Mouse (Mus musculus) limb, embryonic 14.5 days (tissue): ENCODE measurements at regions not wholly inside any gene's neighbourhood (a gene's known extent, or its start where the extent isn't known, plus 50 kb on each side); places are given as distances from the start of the nearest gene placed in this dataset.

Experiments
- ATAC-seq: fragments of 200-750 bp; cut with Nextera tagmentation; 2 replicates; pipeline ENCODE4 v1.8.0; 2017; ENCODE audit warnings: low read depth, moderate number of reproducible peaks, moderate TSS enrichment; ENCODE audit not compliant: low FRiP score
- DNase-seq: peaks from one replicate; pipeline ENCODE4 v3.0.0-alpha.2; 2015; ENCODE audit warnings: low spot score
- H3K27ac ChIP-seq: fragments of 300-500 bp; sonication (generic); replicated peaks from 2 replicates; pipeline ENCODE4 v1.5.1; 2014; ENCODE audit warnings: low read depth, mild to moderate bottlenecking, low read length, moderate library complexity, mixed read lengths
- H3K27me3 ChIP-seq: fragments of 300-500 bp; sonication (generic); 2 replicates; pipeline ENCODE4 v1.6.1; 2014; ENCODE audit warnings: low read length, mixed read lengths; ENCODE audit not compliant: control insufficient read depth, insufficient read depth
- H3K36me3 ChIP-seq: fragments of 300-500 bp; sonication (generic); 2 replicates; pipeline ENCODE4 v1.6.1; 2014; ENCODE audit warnings: mild to moderate bottlenecking, low read length, moderate library complexity, mixed read lengths; ENCODE audit not compliant: control insufficient read depth, insufficient read depth
- H3K4me1 ChIP-seq: fragments of 300-500 bp; sonication (generic); 2 replicates; pipeline ENCODE4 v1.6.1; 2014; ENCODE audit warnings: antibody characterized with exemption, low read length, mixed read lengths; ENCODE audit not compliant: control insufficient read depth, insufficient read depth
- H3K4me2 ChIP-seq: fragments of 300-500 bp; sonication (generic); replicated peaks from 2 replicates; pipeline ENCODE4 v1.6.1; 2014; ENCODE audit warnings: low read depth, mild to moderate bottlenecking, low read length, moderate library complexity; ENCODE audit not compliant: severe bottlenecking
- H3K4me3 ChIP-seq: fragments of 300-500 bp; sonication (generic); replicated peaks from 2 replicates; pipeline ENCODE4 v1.5.1; 2014; ENCODE audit warnings: low read length
- H3K9ac ChIP-seq: fragments of 300-500 bp; sonication (generic); 2 replicates; pipeline ENCODE4 v1.6.1; 2014; ENCODE audit warnings: mild to moderate bottlenecking, low read depth, low read length, moderate library complexity; ENCODE audit not compliant: severe bottlenecking
- H3K9me3 ChIP-seq: fragments of 300-500 bp; sonication (generic); 2 replicates; pipeline ENCODE4 v1.6.1; 2016; ENCODE audit warnings: low read length; ENCODE audit not compliant: control insufficient read depth
- POLR2A ChIP-seq: fragments of 200-500 bp; IDR thresholded peaks from 2 replicates; pipeline ENCODE4 v1.8.0; 2012; ENCODE audit warnings: inconsistent platforms, mild to moderate bottlenecking, moderate library complexity, borderline replicate concordance; ENCODE audit not compliant: insufficient read depth, insufficient read length; ENCODE audit errors: extremely low read depth
- WGBS: fragments of 180-500 bp; shearing (Covaris S2); extraction: QIAGEN DNeasy Blood & Tissue Kit; methylation state at CpG from one replicate; pipeline ENCODE4 v1.1.7; 2014; 5-methylcytosine and 5-hydroxymethylcytosine counted together

- no peak for ATAC-seq
- no peaks in the 10 kb centered on the region for H3K36me3 ChIP-seq
- no peaks in the 10 kb centered on the region for H3K4me1 ChIP-seq
- no peak overlapping the region for H3K4me3 ChIP-seq
- no peak overlapping the region for H3K27ac ChIP-seq
- no peak overlapping the region for H3K4me2 ChIP-seq
- H3K9ac ChIP-seq, result no peak overlapping the region
- TF ChIP-seq POLR2A, result no peak
- DNase-seq, result no peak
- no peaks in the 10 kb centered on the region for H3K9me3 ChIP-seq
- H3K27me3 ChIP-seq, result no peaks in the 10 kb centered on the region
- WGBS, result 67% methylated on average over 1 of the region's 1 CpGs
These were observed 290.8 kb downstream of the Car8 start for GRCm38 (mm10) chr4:7948020-7948419.

GRCm38 (mm10) chr4:7921503-7921902 is 317.3 kb downstream of the Car8 start:
- no peak overlapping the region for H3K4me3 ChIP-seq

GRCm38 (mm10) chr4:7913191-7913590 is 325.6 kb downstream of the Car8 start:
- Histone ChIP-seq H3K4me2 (no peak overlapping the region), H3K9ac (no peak overlapping the region), H3K27me3 (no peaks in the 10 kb centered on the region), H3K27ac (no peak overlapping the region), H3K4me1 (no peaks in the 10 kb centered on the region), H3K9me3 (no peaks in the 10 kb centered on the region), H3K36me3 (no peaks in the 10 kb centered on the region), H3K4me3 (no peak overlapping the region)
- no peak for TF ChIP-seq POLR2A
- 86% methylated on average over 2 of the region's 2 CpGs for WGBS
- ATAC-seq (no peak), DNase-seq (no peak)

More at GRCm38 (mm10) chr4:7921503-7921902, 317.3 kb downstream of the Car8 start:
- 59% methylated on average over 2 of the region's 2 CpGs for WGBS
- H3K36me3 ChIP-seq, result no peaks in the 10 kb centered on the region
- DNase-seq (no peak), ATAC-seq (no peak)
- no peaks in the 10 kb centered on the region for H3K9me3 ChIP-seq
- no peak overlapping the region for H3K4me2 ChIP-seq
- no peak overlapping the region for H3K9ac ChIP-seq
- H3K4me1 ChIP-seq, result no peaks in the 10 kb centered on the region
- TF ChIP-seq POLR2A, result no peak
- H3K27me3 ChIP-seq, result no peaks in the 10 kb centered on the region
- no peak overlapping the region for H3K27ac ChIP-seq

- no peak overlapping the region for H3K4me2 ChIP-seq
- no peak overlapping the region for H3K4me3 ChIP-seq
- H3K27ac ChIP-seq, result no peak overlapping the region
- no peaks in the 10 kb centered on the region for H3K36me3 ChIP-seq
- H3K9ac ChIP-seq, result no peak overlapping the region
- DNase-seq (no peak), ATAC-seq (no peak)
- H3K9me3 ChIP-seq, result no peaks in the 10 kb centered on the region
- H3K4me1 ChIP-seq, result no peaks in the 10 kb centered on the region
- no peaks in the 10 kb centered on the region for H3K27me3 ChIP-seq
- 84% methylated on average over 2 of the region's 2 CpGs for WGBS
- no peak for TF ChIP-seq POLR2A
These were observed 326.2 kb downstream of the Car8 start for GRCm38 (mm10) chr4:7912675-7913074.

GRCm38 (mm10) chr4:7903130-7903529 is 335.7 kb downstream of the Car8 start:
- no peaks in the 10 kb centered on the region; the same call in 1 of the 2 replicates for H3K9me3 ChIP-seq
- no peaks in the 10 kb centered on the region for H3K27me3 ChIP-seq
- H3K4me1 ChIP-seq, result no peaks in the 10 kb centered on the region
- DNase-seq, result no peak
- TF ChIP-seq POLR2A, result no peak
- no peaks in the 10 kb centered on the region for H3K36me3 ChIP-seq
- no peak overlapping the region for H3K4me2 ChIP-seq
- whole genome bisulfite sequencing, result 69% methylated on average over 1 of the region's 1 CpGs
- H3K4me3 ChIP-seq, result no peak overlapping the region
- H3K9ac ChIP-seq, result no peak overlapping the region
- no peak overlapping the region for H3K27ac ChIP-seq
- ATAC-seq, result no peak

GRCm38 (mm10) chr4:7894914-7895313 is 343.9 kb downstream of the Car8 start:
- no peak overlapping the region for H3K4me3 ChIP-seq

More at GRCm38 (mm10) chr4:7894914-7895313, 343.9 kb downstream of the Car8 start:
- Histone ChIP-seq H3K9me3 (no peaks in the 10 kb centered on the region; the same call in 1 of the 2 replicates), H3K4me2 (no peak overlapping the region), H3K9ac (no peak overlapping the region), H3K4me1 (no peaks in the 10 kb centered on the region), H3K36me3 (no peaks in the 10 kb centered on the region), H3K27me3 (no peaks in the 10 kb centered on the region), H3K27ac (no peak overlapping the region)
- WGBS, result 87% methylated on average over 4 of the region's 4 CpGs
- no peak for TF ChIP-seq POLR2A
- ATAC-seq (no peak), DNase-seq (no peak)
